Mouse (Mus musculus) cerebellum, adult 2 months (tissue): Measurements from ENCODE around the gene Etfb.

Experiments used
- CTCF ChIP-seq: fragments of 200-500 bp; IDR thresholded peaks from 2 replicates; pipeline ENCODE4 v1.5.1; 2011; ENCODE audit warnings: low read depth, mild to moderate bottlenecking, control low read depth, low read length, moderate library complexity, borderline replicate concordance; ENCODE audit not compliant: insufficient read depth
- POLR2A ChIP-seq: fragments of 200-500 bp; IDR thresholded peaks from 2 replicates; pipeline ENCODE4 v1.6.1; 2011; ENCODE audit warnings: low read length, control low read depth, borderline replicate concordance; ENCODE audit not compliant: insufficient read depth

DNA sequence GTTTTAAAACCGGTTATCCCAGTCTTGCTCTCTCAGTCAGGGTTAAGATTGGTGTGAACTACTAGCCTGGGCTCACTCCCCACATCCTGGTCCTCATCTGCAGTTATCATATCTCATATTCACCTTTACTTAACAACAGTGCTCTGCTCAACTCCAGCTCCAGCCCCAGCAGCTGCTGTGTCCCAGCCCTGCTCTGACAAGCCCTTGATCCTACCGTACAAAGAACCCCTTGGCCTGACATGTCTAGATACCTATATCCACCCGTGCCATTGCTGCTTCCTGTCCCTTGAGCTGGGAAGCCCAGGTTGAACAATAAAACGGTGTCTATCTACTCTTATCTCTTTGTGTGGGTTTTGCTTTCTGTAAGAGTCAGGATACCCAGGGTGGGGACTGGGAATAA, 14.4 kb upstream of the Etfb start:
- TF ChIP-seq CTCF (no peak), POLR2A (no peak)
